Mouse (Mus musculus) G1E (cell line): ENCODE measurements around the gene Myadml2. TPM values are rescaled to one million over a fixed set of nuclear protein-coding genes. Genes with fewer than 3 reads are reported as not detected.
A peak's percentile ranks its signal among the peaks of the same experiment; 100 is the strongest.

Experiments used
- ATAC-seq: 2 replicates; pipeline ENCODE4 v1.8.0; 2016; ENCODE audit warnings: mild to moderate bottlenecking; ENCODE audit not compliant: insufficient number of reproducible peaks, poor library complexity, low FRiP score, severe bottlenecking; ENCODE audit errors: extremely low read depth
- DNase-seq: peaks from one replicate; pipeline ENCODE4 v3.0.0; 2012; ENCODE audit warnings: low spot score
- H3K27me3 ChIP-seq: 2 replicates; pipeline ENCODE4 v1.6.1; 2012; ENCODE audit warnings: mild to moderate bottlenecking, low read length, inconsistent platforms; ENCODE audit not compliant: insufficient read depth
- H3K36me3 ChIP-seq: replicated peaks from 2 replicates; pipeline ENCODE3; 2012; ENCODE audit warnings: mild to moderate bottlenecking, inconsistent platforms
- H3K4me1 ChIP-seq: 2 replicates; pipeline ENCODE4 v1.6.1; 2012; ENCODE audit warnings: low read depth, low read length, inconsistent platforms, mixed read lengths; ENCODE audit not compliant: insufficient read depth
- H3K4me3 ChIP-seq: 2 replicates; pipeline ENCODE4 v1.5.1; 2012; ENCODE audit warnings: low read depth, mild to moderate bottlenecking, inconsistent platforms, low read length, moderate library complexity, mixed read lengths
- H3K9me3 ChIP-seq: replicated peaks from 2 replicates; pipeline ENCODE4 v1.6.1; 2012; ENCODE audit warnings: inconsistent platforms
- CTCF ChIP-seq: IDR thresholded peaks from 2 replicates; pipeline ENCODE4 v1.5.1; 2012; ENCODE audit warnings: low read depth, low read length, inconsistent platforms, mixed read lengths
- GATA1 ChIP-seq: IDR thresholded peaks from 2 replicates; pipeline ENCODE4 v1.6.1; 2012; ENCODE audit warnings: borderline replicate concordance, low read length, inconsistent platforms, mixed read lengths
- GATA2 ChIP-seq: IDR thresholded peaks from 2 replicates; pipeline ENCODE4 v1.6.1; 2012; ENCODE audit warnings: low read depth, low read length, inconsistent platforms, borderline replicate concordance
- POLR2AphosphoS5 ChIP-seq: IDR thresholded peaks from 2 replicates; pipeline ENCODE4 v1.6.1; 2012; ENCODE audit warnings: low read depth, low read length, inconsistent platforms; ENCODE audit not compliant: insufficient replicate concordance
- TAL1 ChIP-seq: conservative IDR thresholded peaks from 2 replicates; pipeline ENCODE4 v1.6.1; 2012; ENCODE audit warnings: low read depth, low read length, inconsistent platforms, mixed read lengths
- polyA plus RNA-seq: library from polyadenylated mRNA; stranded (reverse); fragments of >175 nt; gene quantifications from 2 replicates; pipeline ENCODE4 v1.2.3, GENCODE M21; 2012
- total RNA-seq, 2 experiments: library from RNA; stranded (forward) in 1 of 2; stranded (reverse) in 1 of 2; fragments of 200-1000 nt in 1 of 2; fragments of >200 nt in 1 of 2; fragmentation: Nextera tagmentation in 1 of 2; gene quantifications; 2 replicates each; pipeline ENCODE4 v1.2.3; 2014 to 2017

Gene Myadml2
- total and polyA plus RNA-seq, 3 experiments = not detected

DNA sequence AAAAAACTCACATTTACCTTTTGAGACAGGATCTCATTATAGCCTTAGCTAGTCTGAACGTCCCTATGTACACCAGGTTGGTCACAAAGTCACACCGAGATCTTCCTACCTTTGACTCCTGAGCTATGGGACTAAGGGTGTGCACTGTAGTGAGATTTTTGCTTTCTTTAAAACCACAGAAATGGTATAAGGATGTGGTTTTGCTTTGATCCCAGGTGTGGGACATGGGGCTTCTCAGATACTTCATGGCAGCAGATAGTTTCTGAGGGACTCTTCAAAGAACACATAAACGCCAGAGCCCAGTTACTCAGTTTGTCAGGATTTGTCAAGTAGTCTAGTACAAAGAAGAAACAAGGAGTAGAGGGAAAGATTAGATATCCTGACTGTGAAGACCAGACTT, 47.2 kb downstream of the Myadml2 start:
- no peaks in the 10 kb centered on the region for H3K9me3 ChIP-seq
- peaks cover 59% of the 10 kb centered on the region for H3K4me1 ChIP-seq
- DNase-seq (no peak), ATAC-seq (no peak)
- TF ChIP-seq POLR2AphosphoS5 (no peak), GATA1 (no peak), CTCF (no peak), TAL1 (no peak), GATA2 (no peak)
- no peak overlapping the region for H3K4me3 ChIP-seq
- no peaks in the 10 kb centered on the region for H3K27me3 ChIP-seq
- peaks cover 78% of the 10 kb centered on the region for H3K36me3 ChIP-seq

DNA sequence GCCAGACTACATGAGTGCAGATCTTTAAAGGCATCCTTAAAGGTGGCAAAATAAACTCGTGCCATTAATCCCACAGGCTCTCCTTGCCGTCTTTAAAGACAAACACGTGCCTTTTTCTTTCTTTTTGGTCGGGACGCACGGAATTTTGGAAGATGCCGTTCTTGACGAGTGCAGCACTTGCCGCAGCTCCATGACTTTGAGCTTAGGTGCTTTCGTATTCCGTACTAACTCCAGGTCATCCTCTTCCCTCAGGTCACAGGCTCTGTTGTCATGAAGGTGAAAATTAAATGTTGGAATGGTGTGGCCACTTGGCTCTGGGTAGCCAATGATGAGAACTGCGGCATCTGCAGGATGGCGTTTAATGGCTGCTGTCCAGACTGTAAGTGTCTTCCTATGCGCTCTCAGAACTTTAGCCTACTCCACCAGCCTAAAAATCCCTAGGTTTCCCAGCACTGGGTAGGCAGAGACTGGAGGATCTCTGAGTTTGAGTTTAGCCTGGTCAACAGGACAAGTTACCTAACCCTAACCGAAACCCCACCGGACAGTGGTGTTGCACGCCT, 48.9 kb downstream of the Myadml2 start:
- no peak for TF ChIP-seq CTCF
- no peak for TF ChIP-seq GATA2
- no peak for TF ChIP-seq POLR2AphosphoS5
- no peak for TF ChIP-seq GATA1
- TF ChIP-seq TAL1 = no peak
- no peak for DNase-seq
- Histone ChIP-seq H3K27me3 (no peaks in the 10 kb centered on the region), H3K36me3 (peaks cover 77% of the 10 kb centered on the region), H3K9me3 (no peaks in the 10 kb centered on the region), H3K4me3 (peak overlapping the region; percentile 95), H3K4me1 (peaks cover 72% of the 10 kb centered on the region)
- no peak for ATAC-seq

DNA sequence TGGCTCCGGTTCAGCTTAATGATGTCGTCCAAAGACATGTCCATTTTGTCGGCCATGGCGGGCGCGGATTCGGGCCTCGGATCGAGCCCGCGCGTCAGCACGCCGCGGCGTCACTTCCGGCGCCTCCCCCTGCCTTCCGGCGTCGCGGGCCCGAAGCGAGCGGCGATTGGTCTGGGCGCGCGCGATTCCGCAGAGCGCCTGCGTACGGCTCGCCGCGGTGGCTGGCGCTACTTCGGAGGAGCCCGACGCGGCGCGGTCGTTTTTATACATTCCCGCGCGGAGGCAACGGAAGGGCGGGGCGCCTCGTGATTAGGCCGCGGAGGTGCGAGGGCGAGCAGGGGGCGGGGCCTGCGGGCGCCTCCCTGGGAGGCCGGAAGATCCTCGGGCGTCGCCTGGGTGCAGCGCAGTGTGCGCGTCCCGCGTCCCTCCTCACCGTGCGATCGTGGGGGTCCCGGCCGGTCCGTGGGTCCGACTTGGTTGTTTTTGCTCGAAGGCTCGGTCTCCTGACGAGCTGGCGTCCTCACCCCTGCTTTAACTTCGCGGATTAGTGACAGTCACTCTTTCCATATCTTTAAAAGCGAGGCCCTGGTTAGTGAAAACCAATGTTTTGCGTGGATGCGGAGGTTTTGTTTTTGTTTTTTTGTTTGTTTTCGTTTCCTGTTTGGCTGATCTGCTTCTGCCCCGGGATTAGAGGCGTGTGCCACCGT, 49.5 kb downstream of the Myadml2 start, which contains the start of the genes Alyref and Anapc11:
Alyref (minus strand) TSS at position 83 of the 707 bp plus-strand sequence.
Anapc11 (plus strand) TSS at position 139 of the 707 bp plus-strand sequence.
- peaks cover 77% of the 10 kb centered on the region for H3K36me3 ChIP-seq
- DNase-seq (peak; percentile 98), ATAC-seq (peak; percentile 84)
- H3K4me3 ChIP-seq = peak within 1 kb of the TSS; percentile 95
- no peaks in the 10 kb centered on the region for H3K9me3 ChIP-seq
- H3K27me3 ChIP-seq = no peaks in the 10 kb centered on the region
- TF ChIP-seq CTCF (no peak), POLR2AphosphoS5 (no peak), GATA1 (no peak), TAL1 (no peak), GATA2 (no peak)
- H3K4me1 ChIP-seq = peaks cover 73% of the 10 kb centered on the region

DNA sequence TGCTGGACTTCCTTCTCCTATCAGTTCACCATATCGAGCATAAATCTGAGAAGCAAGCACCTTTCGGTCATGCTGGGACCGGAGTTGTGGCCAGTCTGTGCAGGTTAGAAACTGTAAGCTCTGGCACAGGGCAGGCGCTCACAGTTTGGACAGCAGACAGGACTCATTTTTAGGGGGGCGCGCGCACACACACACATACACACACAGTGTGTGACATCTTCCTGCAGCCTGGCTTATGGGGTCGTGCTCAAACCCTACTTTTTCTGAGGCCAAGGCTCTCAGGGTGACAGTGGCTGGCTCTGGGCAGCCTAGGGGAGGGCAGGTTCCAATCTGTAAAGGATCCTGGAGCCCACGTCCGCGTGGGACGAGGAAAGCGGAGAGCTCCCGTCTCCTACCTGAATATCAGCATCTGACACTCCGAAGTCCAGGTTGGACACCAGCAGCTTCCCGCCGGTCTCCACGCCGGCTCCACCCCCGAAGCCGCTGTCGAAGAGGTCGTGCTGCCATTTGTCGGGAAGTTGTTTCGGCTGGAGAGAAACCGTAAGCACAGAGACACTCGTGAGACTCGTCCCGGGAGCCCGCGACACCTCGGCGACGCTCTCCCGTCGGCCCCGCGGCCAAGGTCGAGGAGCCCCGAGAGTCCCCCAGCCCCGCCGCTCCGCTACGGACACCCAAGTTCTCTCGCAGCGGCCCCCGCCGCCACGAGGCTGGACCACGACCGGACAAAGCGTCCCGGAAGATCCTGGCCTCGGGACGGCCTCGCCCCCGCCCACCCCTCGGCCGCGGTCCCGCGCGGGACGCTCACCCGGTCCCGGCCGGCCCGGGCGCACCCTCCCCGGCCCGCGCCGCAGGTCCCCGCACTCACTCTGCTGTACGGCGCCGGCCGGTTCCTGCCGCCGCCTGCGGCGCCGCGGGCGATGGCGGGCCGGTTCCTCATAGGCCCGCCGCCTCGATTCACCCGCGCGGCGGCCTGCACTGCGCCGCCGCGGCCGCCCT, 50.4 kb downstream of the Myadml2 start:
- DNase-seq (peak; percentile 29), ATAC-seq (no peak)
- no peaks in the 10 kb centered on the region for H3K9me3 ChIP-seq
- no peaks in the 10 kb centered on the region for H3K27me3 ChIP-seq
- peak overlapping the region; percentile 95 for H3K4me3 ChIP-seq
- peaks cover 77% of the 10 kb centered on the region for H3K36me3 ChIP-seq
- peaks cover 70% of the 10 kb centered on the region for H3K4me1 ChIP-seq
- TF ChIP-seq CTCF (no peak), GATA2 (no peak), POLR2AphosphoS5 (no peak), GATA1 (no peak), TAL1 (no peak)

Other genes with a start within 250 kb of the Myadml2 start
Only the 20 nearest of the 32 such genes appear.
- gene Gcgr, start 117.5 kb downstream of the Myadml2 start, total RNA-seq (2014; fragmentation: Nextera tagmentation) = not detected in 2 replicates
- gene Gcgr, start 117.5 kb downstream of the Myadml2 start, total RNA-seq (2017) = not detected in 2 replicates
- not detected in 2 replicates for gene Gcgr, start 117.5 kb downstream of the Myadml2 start, polyA plus RNA-seq
- 53.8 and 64.3 TPM in 2 replicates for gene Mcrip1, start 98.4 kb downstream of the Myadml2 start, total RNA-seq (2014; fragmentation: Nextera tagmentation)
- gene Mcrip1, start 98.4 kb downstream of the Myadml2 start, total RNA-seq (2017) = 19.2 and 20.9 TPM in 2 replicates
- 176 and 205 TPM in 2 replicates for gene Mcrip1, start 98.4 kb downstream of the Myadml2 start, polyA plus RNA-seq
- not detected in 2 replicates for gene Ppp1r27, start 97.0 kb downstream of the Myadml2 start, total RNA-seq (2014; fragmentation: Nextera tagmentation)
- gene Ppp1r27, start 97.0 kb downstream of the Myadml2 start, total RNA-seq (2017) = not detected in 2 replicates
- not detected in 2 replicates for gene Ppp1r27, start 97.0 kb downstream of the Myadml2 start, polyA plus RNA-seq
- gene P4hb, start 74.9 kb downstream of the Myadml2 start, total RNA-seq (2014; fragmentation: Nextera tagmentation) = 268 and 289 TPM in 2 replicates
- gene P4hb, start 74.9 kb downstream of the Myadml2 start, total RNA-seq (2017) = 411 and 414 TPM in 2 replicates
- gene P4hb, start 74.9 kb downstream of the Myadml2 start, polyA plus RNA-seq = 516 and 719 TPM in 2 replicates
- gene Arhgdia, start 66.5 kb downstream of the Myadml2 start, total RNA-seq (2014; fragmentation: Nextera tagmentation) = 354 and 381 TPM in 2 replicates
- gene Arhgdia, start 66.5 kb downstream of the Myadml2 start, total RNA-seq (2017) = 155 and 158 TPM in 2 replicates
- 1,000 and 1,072 TPM in 2 replicates for gene Arhgdia, start 66.5 kb downstream of the Myadml2 start, polyA plus RNA-seq
- 89.8 and 122 TPM in 2 replicates for gene Alyref, start 49.8 kb downstream of the Myadml2 start, total RNA-seq (2014; fragmentation: Nextera tagmentation)
- 270 and 280 TPM in 2 replicates for gene Alyref, start 49.8 kb downstream of the Myadml2 start, total RNA-seq (2017)
- gene Alyref, start 49.8 kb downstream of the Myadml2 start, polyA plus RNA-seq = 505 and 623 TPM in 2 replicates
- gene Anapc11, start 49.7 kb downstream of the Myadml2 start, total RNA-seq (2014; fragmentation: Nextera tagmentation) = 83.1 and 83.8 TPM in 2 replicates
- gene Anapc11, start 49.7 kb downstream of the Myadml2 start, total RNA-seq (2017) = 62.3 and 69.3 TPM in 2 replicates
- 176 and 212 TPM in 2 replicates for gene Anapc11, start 49.7 kb downstream of the Myadml2 start, polyA plus RNA-seq
- gene Npb, start 39.7 kb downstream of the Myadml2 start, total RNA-seq (2014; fragmentation: Nextera tagmentation) = 1.9 and 2.6 TPM in 2 replicates
- gene Npb, start 39.7 kb downstream of the Myadml2 start, total RNA-seq (2017) = 0.58 TPM in 1 of 2 replicates, not detected in the other
- 3.2 and 3.8 TPM in 2 replicates for gene Npb, start 39.7 kb downstream of the Myadml2 start, polyA plus RNA-seq
- 29.0 and 43.1 TPM in 2 replicates for gene Pcyt2, start 30.2 kb downstream of the Myadml2 start, total RNA-seq (2014; fragmentation: Nextera tagmentation)
- 102 and 119 TPM in 2 replicates for gene Pcyt2, start 30.2 kb downstream of the Myadml2 start, total RNA-seq (2017)
- gene Pcyt2, start 30.2 kb downstream of the Myadml2 start, polyA plus RNA-seq = 129 and 146 TPM in 2 replicates
- gene Sirt7, start 22.9 kb downstream of the Myadml2 start, total RNA-seq (2014; fragmentation: Nextera tagmentation) = 28.9 and 35.3 TPM in 2 replicates
- gene Sirt7, start 22.9 kb downstream of the Myadml2 start, total RNA-seq (2017) = 74.5 and 96.2 TPM in 2 replicates
- gene Sirt7, start 22.9 kb downstream of the Myadml2 start, polyA plus RNA-seq = 169 and 256 TPM in 2 replicates
- 16.3 and 17.5 TPM in 2 replicates for gene Mafg, start 14.6 kb downstream of the Myadml2 start, total RNA-seq (2014; fragmentation: Nextera tagmentation)
- gene Mafg, start 14.6 kb downstream of the Myadml2 start, total RNA-seq (2017) = 18.9 and 21.9 TPM in 2 replicates
- 29.2 and 38.9 TPM in 2 replicates for gene Mafg, start 14.6 kb downstream of the Myadml2 start, polyA plus RNA-seq
- 14.7 and 14.8 TPM in 2 replicates for gene Pycr1, start 4.4 kb downstream of the Myadml2 start, total RNA-seq (2014; fragmentation: Nextera tagmentation)
- gene Pycr1, start 4.4 kb downstream of the Myadml2 start, total RNA-seq (2017) = 1.0 and 1.5 TPM in 2 replicates
- 1.9 and 2.4 TPM in 2 replicates for gene Pycr1, start 4.4 kb downstream of the Myadml2 start, polyA plus RNA-seq
- not detected in 2 replicates for gene Notum, start 13.0 kb upstream of the Myadml2 start, total RNA-seq (2014; fragmentation: Nextera tagmentation)
- gene Notum, start 13.0 kb upstream of the Myadml2 start, total RNA-seq (2017) = 0.16 TPM in 1 of 2 replicates, not detected in the other
- gene Notum, start 13.0 kb upstream of the Myadml2 start, polyA plus RNA-seq = not detected in 2 replicates
- gene Aspscr1, start 24.8 kb upstream of the Myadml2 start, total RNA-seq (2014; fragmentation: Nextera tagmentation) = 57.0 and 79.7 TPM in 2 replicates
- gene Aspscr1, start 24.8 kb upstream of the Myadml2 start, total RNA-seq (2017) = 39.2 and 43.2 TPM in 2 replicates
- gene Aspscr1, start 24.8 kb upstream of the Myadml2 start, polyA plus RNA-seq = 248 and 301 TPM in 2 replicates
- 250 and 284 TPM in 2 replicates for gene Cenpx, start 65.6 kb upstream of the Myadml2 start, total RNA-seq (2014; fragmentation: Nextera tagmentation)
- 67.2 and 81.2 TPM in 2 replicates for gene Cenpx, start 65.6 kb upstream of the Myadml2 start, total RNA-seq (2017)
- gene Cenpx, start 65.6 kb upstream of the Myadml2 start, polyA plus RNA-seq = 60.9 and 158 TPM in 2 replicates
- 6.4 and 12.1 TPM in 2 replicates for gene Lrrc45, start 65.8 kb upstream of the Myadml2 start, total RNA-seq (2014; fragmentation: Nextera tagmentation)
- gene Lrrc45, start 65.8 kb upstream of the Myadml2 start, total RNA-seq (2017) = 20.0 and 22.2 TPM in 2 replicates
- gene Lrrc45, start 65.8 kb upstream of the Myadml2 start, polyA plus RNA-seq = 23.3 and 25.4 TPM in 2 replicates
- gene Rac3, start 73.3 kb upstream of the Myadml2 start, total RNA-seq (2014; fragmentation: Nextera tagmentation) = 2.1 TPM in 1 of 2 replicates, not detected in the other
- 0.66 and 0.81 TPM in 2 replicates for gene Rac3, start 73.3 kb upstream of the Myadml2 start, total RNA-seq (2017)
- gene Rac3, start 73.3 kb upstream of the Myadml2 start, polyA plus RNA-seq = 1.3 and 2.6 TPM in 2 replicates
- 16.6 and 37.5 TPM in 2 replicates for gene Dcxr, start 79.1 kb upstream of the Myadml2 start, total RNA-seq (2014; fragmentation: Nextera tagmentation)
- gene Dcxr, start 79.1 kb upstream of the Myadml2 start, total RNA-seq (2017) = 13.1 and 18.4 TPM in 2 replicates
- gene Dcxr, start 79.1 kb upstream of the Myadml2 start, polyA plus RNA-seq = 21.0 and 24.2 TPM in 2 replicates
- gene Cbr2, start 84.0 kb upstream of the Myadml2 start, total RNA-seq (2014; fragmentation: Nextera tagmentation) = not detected in 2 replicates
- gene Cbr2, start 84.0 kb upstream of the Myadml2 start, total RNA-seq (2017) = not detected in 2 replicates
- gene Cbr2, start 84.0 kb upstream of the Myadml2 start, polyA plus RNA-seq = not detected in 2 replicates
- gene Hmga1b, start 114.6 kb upstream of the Myadml2 start, total RNA-seq (2014; fragmentation: Nextera tagmentation) = 568 and 661 TPM in 2 replicates
- 112 and 114 TPM in 2 replicates for gene Hmga1b, start 114.6 kb upstream of the Myadml2 start, total RNA-seq (2017)
- gene Hmga1b, start 114.6 kb upstream of the Myadml2 start, polyA plus RNA-seq = 2,501 and 3,141 TPM in 2 replicates